Mouse (Mus musculus) forebrain, embryonic 15.5 days (tissue): ENCODE results near the gene Krt31. TPM values are rescaled to one million over a fixed set of nuclear protein-coding genes. Genes with fewer than 3 reads are reported as not detected.

Source experiments
- ATAC-seq: fragments of 200-750 bp; cut with Nextera tagmentation; replicated peaks from 2 replicates; pipeline ENCODE4 v1.8.0; 2017; ENCODE audit warnings: mild to moderate bottlenecking, moderate TSS enrichment, moderate library complexity
- H3K27ac ChIP-seq: fragments of 300-500 bp; sonication (generic); replicated peaks from 2 replicates; pipeline ENCODE4 v1.5.1; 2015; ENCODE audit warnings: mild to moderate bottlenecking, inconsistent platforms
- H3K27me3 ChIP-seq: fragments of 300-500 bp; sonication (generic); 2 replicates; pipeline ENCODE4 v1.6.1; 2015; ENCODE audit warnings: inconsistent platforms
- H3K36me3 ChIP-seq: fragments of 300-500 bp; sonication (generic); 2 replicates; pipeline ENCODE4 v1.6.1; 2015; ENCODE audit warnings: mild to moderate bottlenecking, inconsistent platforms
- H3K4me1 ChIP-seq: fragments of 300-500 bp; sonication (generic); 2 replicates; pipeline ENCODE4 v1.6.1; 2015; ENCODE audit warnings: inconsistent platforms
- H3K4me2 ChIP-seq: fragments of 300-500 bp; sonication (generic); replicated peaks from 2 replicates; pipeline ENCODE4 v1.6.1; 2015; ENCODE audit warnings: mild to moderate bottlenecking, inconsistent platforms
- H3K4me3 ChIP-seq: fragments of 300-500 bp; sonication (generic); 2 replicates; pipeline ENCODE4 v1.5.1; 2015; ENCODE audit warnings: mild to moderate bottlenecking, inconsistent platforms
- H3K9ac ChIP-seq: fragments of 300-500 bp; sonication (generic); replicated peaks from 2 replicates; pipeline ENCODE4 v1.6.1; 2015; ENCODE audit warnings: mild to moderate bottlenecking, inconsistent platforms
- H3K9me3 ChIP-seq: fragments of 300-500 bp; sonication (generic); 2 replicates; pipeline ENCODE4 v1.6.1; 2016; ENCODE audit warnings: inconsistent platforms
- WGBS: fragments of 180-500 bp; shearing (Covaris S2); methylation state at CpG from one replicate; pipeline ENCODE4 v1.1.7; 2015; ENCODE audit warnings: mixed read lengths; 5-methylcytosine and 5-hydroxymethylcytosine counted together
- polyA plus RNA-seq: library from polyadenylated mRNA; unstranded; fragments of >200 nt; fragmentation: Nextera tagmentation; extraction: Ambion mirVana; gene quantifications from 2 replicates; pipeline ENCODE4 v1.2.1, GENCODE M21; 2015

The Krt31 gene
- not detected in 2 replicates for polyA plus RNA-seq

DNA sequence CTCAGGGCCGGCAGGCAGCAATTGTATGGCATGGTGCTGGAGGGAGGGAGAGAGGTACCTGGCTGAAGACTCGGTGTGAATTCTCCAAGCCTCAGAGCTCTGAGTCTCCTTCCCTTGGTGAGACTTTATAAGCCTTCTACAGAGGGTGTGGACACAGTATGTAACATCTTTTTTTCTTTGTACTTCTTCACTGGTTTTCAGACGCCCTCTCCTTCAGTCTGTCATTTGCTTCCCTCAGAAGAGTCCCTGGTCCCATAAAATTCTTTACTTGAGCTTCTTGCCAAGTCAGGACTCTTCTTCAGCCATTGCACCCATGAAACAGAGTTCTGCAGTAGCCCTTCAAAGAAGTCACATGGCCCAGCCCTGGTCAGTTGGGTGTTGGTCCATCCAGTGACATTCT is at the start of gene Krt31:
Gene Krt31 (minus strand): TSS at position 101 of the 400 bp plus-strand sequence.
- Histone ChIP-seq H3K4me3 (no peak within 1 kb of the TSS), H3K4me2 (no peak within 1 kb of the TSS), H3K27me3 (no peaks in the 10 kb centered on the region), H3K27ac (no peak within 1 kb of the TSS), H3K4me1 (no peaks in the 10 kb centered on the region), H3K9ac (no peak within 1 kb of the TSS), H3K36me3 (no peaks in the 10 kb centered on the region), H3K9me3 (no peaks in the 10 kb centered on the region)
- no peak for ATAC-seq
- WGBS, result 89% methylated on average over 3 of the region's 3 CpGs

DNA sequence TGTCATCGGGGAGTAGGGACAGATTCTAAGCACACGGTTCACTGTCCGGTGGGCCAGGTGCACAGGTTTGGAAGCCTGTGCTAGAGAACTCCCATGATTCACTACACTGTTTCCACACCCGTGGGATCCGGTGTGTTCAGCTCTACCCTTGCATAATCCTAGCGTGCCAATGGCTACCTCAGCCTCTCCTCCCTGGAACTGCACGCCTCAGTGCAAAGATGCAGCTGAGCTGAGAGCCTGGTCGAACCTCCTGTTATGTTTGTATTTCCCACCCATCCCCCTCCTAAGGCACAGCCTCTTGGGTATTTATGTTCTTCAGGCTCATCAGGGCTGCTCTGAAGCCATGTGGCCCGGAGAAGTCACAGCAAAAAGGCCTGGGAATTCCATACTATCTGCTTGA is 47.5 kb upstream of the Krt31 start:
- H3K9me3 ChIP-seq, result no peaks in the 10 kb centered on the region
- no peaks in the 10 kb centered on the region for H3K4me1 ChIP-seq
- no peak overlapping the region for H3K9ac ChIP-seq
- H3K4me3 ChIP-seq, result no peak overlapping the region
- no peaks in the 10 kb centered on the region for H3K36me3 ChIP-seq
- WGBS, result 86% methylated on average over 9 of the region's 9 CpGs
- no peaks in the 10 kb centered on the region for H3K27me3 ChIP-seq
- H3K4me2 ChIP-seq, result no peak overlapping the region
- no peak for ATAC-seq
- H3K27ac ChIP-seq, result no peak overlapping the region

DNA sequence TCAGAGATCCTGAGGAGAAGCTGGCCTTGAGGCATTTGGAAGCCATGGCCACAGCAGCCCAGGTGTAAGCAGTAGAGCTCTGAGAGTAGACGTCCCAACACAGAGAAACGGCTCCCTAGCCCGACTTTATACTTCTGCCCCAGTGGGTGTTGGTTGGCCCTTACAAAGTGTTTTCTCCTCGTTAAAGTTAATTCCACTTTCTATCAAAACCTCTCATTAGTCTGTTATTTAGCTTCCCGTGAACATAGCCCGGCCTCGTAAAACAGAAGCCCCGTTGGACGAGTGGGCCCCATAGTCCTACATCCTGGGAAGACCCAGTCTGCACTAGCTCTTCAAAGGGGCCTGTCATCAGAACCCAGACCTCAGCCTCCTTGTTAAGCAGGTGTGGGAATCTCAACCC is 45.8 kb upstream of the Krt31 start, which contains the start of gene Krt35:
Gene Krt35 (minus strand): TSS at position 101 of the 400 bp plus-strand sequence.
- no peak within 1 kb of the TSS for H3K4me3 ChIP-seq
- ATAC-seq, result no peak
- no peak within 1 kb of the TSS for H3K4me2 ChIP-seq
- H3K36me3 ChIP-seq, result no peaks in the 10 kb centered on the region
- H3K9me3 ChIP-seq, result no peaks in the 10 kb centered on the region
- H3K27me3 ChIP-seq, result no peaks in the 10 kb centered on the region
- H3K4me1 ChIP-seq, result no peaks in the 10 kb centered on the region
- H3K27ac ChIP-seq, result no peak within 1 kb of the TSS
- 45% methylated on average over 9 of the region's 9 CpGs for WGBS
- H3K9ac ChIP-seq, result no peak within 1 kb of the TSS

DNA sequence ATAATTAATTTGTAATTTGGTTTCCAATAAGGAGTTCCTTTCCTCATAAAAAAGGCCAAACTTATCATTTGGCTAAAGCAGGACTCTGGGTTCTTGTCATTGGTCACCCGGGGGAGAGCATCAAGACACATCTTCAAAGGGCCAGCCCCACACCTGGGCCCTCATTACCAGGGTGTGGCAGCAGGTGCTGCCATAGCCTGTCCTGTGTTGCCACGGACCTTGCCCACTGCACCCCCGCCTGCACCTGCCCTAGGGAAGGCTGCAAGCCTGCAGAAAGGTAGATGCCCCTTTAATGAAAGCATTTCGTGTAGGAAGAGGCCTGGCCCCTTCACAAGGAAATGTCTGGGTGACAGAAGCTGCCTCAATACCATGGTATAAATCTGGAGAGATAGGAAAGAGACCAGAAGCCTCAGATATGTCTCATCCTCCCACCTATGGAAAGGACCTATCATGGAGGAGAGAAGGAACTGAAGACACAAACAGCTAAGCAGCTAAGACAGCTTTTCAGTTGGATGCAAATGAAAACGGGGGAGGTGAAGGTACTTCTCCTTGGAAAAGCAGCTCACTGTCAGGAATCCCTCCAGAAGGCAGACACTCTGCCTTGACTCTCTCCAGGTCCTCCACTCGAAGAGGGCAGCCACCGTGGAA is 38.2 kb upstream of the Krt31 start:
- no peaks in the 10 kb centered on the region for H3K36me3 ChIP-seq

DNA sequence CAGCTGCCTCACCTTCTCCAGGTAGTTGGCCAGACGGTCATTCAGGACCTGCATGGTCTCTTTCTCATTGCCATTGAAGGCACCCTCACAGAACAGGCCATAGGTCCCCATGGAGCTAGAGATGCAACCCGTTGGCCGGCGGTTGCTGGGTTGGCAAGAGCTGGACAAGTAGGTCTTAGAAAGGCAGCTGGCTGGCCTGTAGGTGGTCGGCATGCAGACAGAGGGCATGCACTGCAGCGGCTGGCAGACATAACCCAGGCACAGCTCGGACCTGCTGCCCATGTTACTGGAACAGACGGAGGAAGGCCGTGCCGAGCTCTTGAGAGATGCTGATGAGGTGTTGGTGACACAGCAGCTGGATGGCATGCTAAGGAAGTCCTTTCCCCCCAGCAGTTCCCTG is 37.5 kb upstream of the Krt31 start, which contains the start of gene Krt32:
Gene Krt32 (minus strand): TSS at position 366 of the 400 bp plus-strand sequence.
- no peaks in the 10 kb centered on the region for H3K36me3 ChIP-seq
- no peak within 1 kb of the TSS for H3K9ac ChIP-seq
- no peak for ATAC-seq
- no peak within 1 kb of the TSS for H3K4me2 ChIP-seq
- no peaks in the 10 kb centered on the region for H3K27me3 ChIP-seq
- no peaks in the 10 kb centered on the region for H3K9me3 ChIP-seq
- H3K27ac ChIP-seq, result no peak within 1 kb of the TSS
- H3K4me3 ChIP-seq, result no peak within 1 kb of the TSS
- WGBS, result 89% methylated on average over 10 of the region's 10 CpGs
- no peaks in the 10 kb centered on the region for H3K4me1 ChIP-seq

More for the DNA sequence above, 38.2 kb upstream of the Krt31 start:
- H3K27ac ChIP-seq, result no peak overlapping the region
- H3K4me2 ChIP-seq, result no peak overlapping the region
- H3K9me3 ChIP-seq, result no peaks in the 10 kb centered on the region
- no peak for ATAC-seq
- no peak overlapping the region for H3K9ac ChIP-seq
- H3K4me1 ChIP-seq, result no peaks in the 10 kb centered on the region
- 70% methylated on average over 7 of the region's 7 CpGs for WGBS
- no peaks in the 10 kb centered on the region for H3K27me3 ChIP-seq
- H3K4me3 ChIP-seq, result no peak overlapping the region

DNA sequence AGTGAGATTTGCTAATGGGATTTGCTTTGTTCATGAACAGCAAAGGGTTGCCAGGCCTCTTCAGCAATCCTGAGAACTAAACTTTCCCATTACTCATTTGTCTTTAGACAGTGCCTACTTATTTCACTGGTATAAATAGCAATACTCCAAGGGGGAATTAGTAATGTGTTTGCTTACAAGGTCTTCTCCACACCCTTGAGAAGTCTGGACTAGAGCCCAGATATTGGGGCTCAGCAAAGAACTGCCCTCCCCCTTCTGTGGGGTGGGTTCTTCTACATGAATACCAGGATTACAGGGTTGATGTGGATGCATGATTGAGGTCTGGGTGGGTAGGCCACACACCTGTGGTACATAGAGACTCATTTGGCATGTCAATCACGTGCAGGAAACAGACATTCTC is 23.5 kb upstream of the Krt31 start:
- H3K9me3 ChIP-seq, result no peaks in the 10 kb centered on the region
- H3K4me3 ChIP-seq, result no peak overlapping the region
- 58% methylated on average over 1 of the region's 1 CpGs for WGBS
- H3K27ac ChIP-seq, result no peak overlapping the region
- H3K27me3 ChIP-seq, result no peaks in the 10 kb centered on the region
- H3K36me3 ChIP-seq, result no peaks in the 10 kb centered on the region
- H3K4me2 ChIP-seq, result no peak overlapping the region
- no peak overlapping the region for H3K9ac ChIP-seq
- no peaks in the 10 kb centered on the region for H3K4me1 ChIP-seq
- no peak for ATAC-seq

DNA sequence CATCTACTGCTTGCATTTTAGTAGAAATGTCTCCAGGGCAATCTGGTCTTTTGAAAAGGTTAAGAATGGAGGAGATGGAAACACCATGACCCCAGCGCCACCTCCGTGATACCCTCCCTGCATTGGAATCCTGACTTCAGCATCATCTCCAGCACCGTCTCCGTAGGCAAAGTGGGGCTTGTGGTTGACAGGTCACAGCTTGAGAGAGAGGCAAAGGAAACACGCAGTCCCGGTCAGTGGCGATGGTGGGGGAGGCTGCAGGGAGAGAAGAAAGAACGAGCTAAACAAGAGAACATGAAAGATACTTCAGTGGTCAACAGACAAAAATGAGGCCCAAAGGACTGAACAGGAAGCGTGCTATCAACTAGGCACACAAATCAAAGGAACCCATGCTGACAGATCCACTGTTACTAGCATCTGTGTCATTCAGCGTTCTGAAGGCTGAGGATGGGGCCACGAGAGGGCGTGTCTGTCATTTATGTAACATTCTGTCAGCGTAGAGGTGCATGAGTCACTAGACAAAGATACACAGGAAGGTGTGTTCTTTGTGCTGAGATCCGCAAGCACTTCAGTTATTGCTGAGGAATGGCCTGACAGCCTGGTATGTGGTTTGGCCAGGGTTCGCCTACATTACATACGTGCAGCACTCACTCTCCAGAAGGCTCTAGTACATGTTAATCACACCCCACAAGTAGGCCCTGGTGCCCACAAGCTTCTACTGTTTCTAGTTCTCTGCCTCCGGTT is 17.1 kb upstream of the Krt31 start:
- Histone ChIP-seq H3K4me1 (no peaks in the 10 kb centered on the region), H3K4me3 (no peak overlapping the region), H3K9me3 (no peaks in the 10 kb centered on the region), H3K36me3 (no peaks in the 10 kb centered on the region), H3K9ac (no peak overlapping the region), H3K27me3 (no peaks in the 10 kb centered on the region), H3K27ac (no peak overlapping the region), H3K4me2 (no peak overlapping the region)
- no peak for ATAC-seq
- WGBS, result 92% methylated on average over 17 of the region's 17 CpGs

DNA sequence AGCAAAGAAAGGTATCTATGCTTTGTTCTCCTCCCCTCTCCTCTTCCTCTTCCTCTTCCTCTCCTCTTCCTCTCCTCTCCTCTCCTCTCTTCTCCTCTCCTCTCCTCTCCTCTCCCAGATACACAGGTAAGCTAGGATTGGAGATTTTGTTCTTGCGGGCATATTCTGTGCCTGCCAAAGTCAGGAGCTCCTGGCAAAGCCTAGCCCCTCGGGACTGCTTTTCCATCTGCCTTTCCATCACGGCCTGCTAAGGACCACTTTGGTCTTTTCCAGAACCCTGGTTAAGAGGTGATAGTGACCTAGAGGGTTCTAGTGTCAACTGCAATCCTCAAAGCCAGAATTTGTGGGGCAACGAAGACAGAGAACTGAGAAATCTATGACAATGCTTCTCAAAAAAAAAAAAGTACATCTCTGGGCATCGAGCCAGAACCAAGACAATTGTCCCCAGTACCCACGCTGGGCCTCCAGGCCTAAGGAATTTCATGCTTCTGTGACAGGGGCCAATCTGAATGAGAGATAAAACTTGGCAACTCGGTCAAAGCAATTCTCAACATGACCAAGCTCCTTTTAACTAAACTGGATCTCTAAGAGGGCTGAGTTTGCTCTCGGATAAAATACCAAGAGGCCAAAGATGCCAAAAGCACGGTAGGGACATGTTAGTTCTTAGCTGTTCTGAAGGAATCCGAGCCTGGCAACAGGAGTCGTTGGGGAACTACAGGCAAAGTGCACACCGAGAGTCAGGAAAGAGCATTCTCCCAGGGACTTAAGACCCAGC is 16.1 kb upstream of the Krt31 start:
- Histone ChIP-seq H3K36me3 (no peaks in the 10 kb centered on the region), H3K9ac (no peak overlapping the region), H3K4me1 (no peaks in the 10 kb centered on the region), H3K9me3 (no peaks in the 10 kb centered on the region), H3K4me3 (no peak overlapping the region), H3K4me2 (no peak overlapping the region), H3K27ac (no peak overlapping the region), H3K27me3 (no peaks in the 10 kb centered on the region)
- 67% methylated on average over 12 of the region's 12 CpGs for WGBS
- no peak for ATAC-seq

DNA sequence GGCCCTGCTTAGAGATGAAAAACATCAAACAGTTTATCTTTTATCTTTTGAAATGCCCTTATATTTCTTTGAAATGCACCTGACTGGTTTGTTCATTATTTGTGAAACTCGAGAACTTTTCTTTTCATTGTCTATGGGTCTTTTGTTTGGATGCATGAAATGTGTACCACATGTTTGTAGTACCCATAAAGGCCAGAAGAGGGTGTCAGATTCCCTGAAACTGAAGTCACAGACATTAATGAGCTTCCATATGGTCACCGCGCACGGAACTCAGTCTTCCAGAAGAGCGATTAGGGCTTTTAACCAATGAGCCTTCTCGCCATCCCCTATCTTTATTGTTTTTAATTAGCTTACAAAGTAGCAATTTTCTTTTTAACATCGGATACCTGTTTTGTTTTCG is 8.5 kb upstream of the Krt31 start:
- H3K27me3 ChIP-seq, result no peaks in the 10 kb centered on the region
- WGBS, result 63% methylated on average over 8 of the region's 8 CpGs
- no peaks in the 10 kb centered on the region for H3K36me3 ChIP-seq
- H3K4me3 ChIP-seq, result no peak overlapping the region
- no peak overlapping the region for H3K4me2 ChIP-seq
- H3K9me3 ChIP-seq, result no peaks in the 10 kb centered on the region
- ATAC-seq, result no peak
- no peak overlapping the region for H3K27ac ChIP-seq
- H3K4me1 ChIP-seq, result no peaks in the 10 kb centered on the region
- H3K9ac ChIP-seq, result no peak overlapping the region

DNA sequence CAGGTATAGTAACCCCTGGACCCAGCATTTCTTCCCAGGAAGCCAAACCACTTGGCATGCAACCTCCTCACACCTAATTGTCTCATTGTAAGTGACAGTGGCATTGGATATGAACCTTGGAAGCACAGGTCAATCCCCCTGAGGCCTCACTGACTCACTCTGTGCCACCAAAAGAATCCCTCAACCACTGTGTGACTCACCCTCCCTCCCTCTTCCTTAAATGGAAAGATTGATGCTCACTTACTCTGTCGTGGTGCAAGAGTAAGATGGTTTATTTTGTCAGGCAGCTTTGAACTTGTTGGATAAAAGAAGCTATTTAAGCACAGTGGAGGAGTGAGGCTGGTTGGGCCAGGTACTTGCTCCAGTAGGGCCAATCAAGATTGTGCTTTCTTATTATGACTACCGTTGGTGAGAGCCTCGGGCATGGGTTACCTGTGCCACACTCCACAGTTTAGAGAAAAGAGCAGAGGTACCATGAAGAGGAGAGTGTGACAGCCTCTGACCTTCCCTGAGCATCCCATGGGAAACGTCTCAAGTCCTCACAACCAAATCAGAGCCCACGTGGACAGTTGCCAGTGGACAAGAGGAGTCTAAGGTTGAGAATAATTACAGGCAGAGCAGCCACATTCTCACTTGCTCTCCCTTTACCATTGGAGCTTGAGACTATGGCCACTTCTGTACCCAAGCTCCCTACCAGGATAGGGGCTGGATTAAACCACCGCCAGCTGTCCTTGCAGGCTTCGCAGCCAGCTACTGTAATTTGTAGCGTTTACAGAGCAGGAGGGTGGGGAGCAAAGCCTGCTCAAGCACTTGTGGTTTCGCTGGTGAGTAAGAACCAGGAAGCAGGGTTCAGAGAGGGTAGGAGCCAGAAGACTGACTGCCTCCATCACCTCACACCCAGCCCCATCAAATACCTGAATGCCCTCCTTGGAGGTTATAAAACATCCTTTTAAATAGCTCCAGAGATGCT is 5.6 kb upstream of the Krt31 start:
- no peak for ATAC-seq
- no peaks in the 10 kb centered on the region for H3K4me1 ChIP-seq
- no peak overlapping the region for H3K4me2 ChIP-seq
- 80% methylated on average over 9 of the region's 9 CpGs for WGBS
- no peak overlapping the region for H3K9ac ChIP-seq
- H3K27me3 ChIP-seq, result no peaks in the 10 kb centered on the region
- H3K27ac ChIP-seq, result no peak overlapping the region
- no peaks in the 10 kb centered on the region for H3K36me3 ChIP-seq
- H3K4me3 ChIP-seq, result no peak overlapping the region
- no peaks in the 10 kb centered on the region for H3K9me3 ChIP-seq

DNA sequence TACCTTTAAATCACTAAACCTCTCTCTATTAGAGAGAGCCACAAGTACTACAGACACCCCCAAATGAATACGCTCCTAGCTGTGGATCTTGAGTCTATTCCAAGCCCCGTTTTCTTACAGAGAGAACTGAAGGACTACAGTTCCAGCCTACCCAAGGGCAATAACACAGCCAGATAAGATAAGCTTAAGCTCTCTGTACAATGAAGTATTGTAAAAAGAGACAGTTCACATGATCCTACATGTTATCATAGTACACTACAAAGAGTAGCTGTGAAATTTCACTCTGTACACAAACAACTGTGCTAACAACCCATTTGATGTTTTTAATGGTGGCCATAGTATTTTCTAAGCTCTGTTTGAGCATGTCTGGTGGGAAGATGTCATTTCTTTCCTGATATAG is 3.2 kb downstream of the Krt31 start:
- H3K27ac ChIP-seq, result no peak overlapping the region
- H3K4me3 ChIP-seq, result no peak overlapping the region
- no peaks in the 10 kb centered on the region for H3K9me3 ChIP-seq
- no peak for ATAC-seq
- H3K4me2 ChIP-seq, result no peak overlapping the region
- no peaks in the 10 kb centered on the region for H3K4me1 ChIP-seq
- no peak overlapping the region for H3K9ac ChIP-seq
- H3K36me3 ChIP-seq, result no peaks in the 10 kb centered on the region
- WGBS, result 89% methylated on average over 2 of the region's 2 CpGs
- no peaks in the 10 kb centered on the region for H3K27me3 ChIP-seq
